Mouse (Mus musculus) midbrain, embryonic 12.5 days (tissue): ENCODE measurements around the gene Smc3. TPM values are rescaled to one million over a fixed set of nuclear protein-coding genes. Genes with fewer than 3 reads are reported as not detected.

Experiments
- ATAC-seq: fragments of 200-750 bp; cut with Nextera tagmentation; 2 replicates; pipeline ENCODE4 v1.8.0; 2017; ENCODE audit warnings: low read depth, moderate TSS enrichment, moderate library complexity; ENCODE audit not compliant: low FRiP score
- H3K27ac ChIP-seq: fragments of 300-500 bp; sonication (generic); replicated peaks from 2 replicates; pipeline ENCODE4 v1.5.1; 2016; ENCODE audit warnings: mild to moderate bottlenecking
- H3K27me3 ChIP-seq: fragments of 300-500 bp; sonication (generic); 2 replicates; pipeline ENCODE4 v1.6.1; 2016; ENCODE audit warnings: mild to moderate bottlenecking
- H3K36me3 ChIP-seq: fragments of 300-500 bp; sonication (generic); 2 replicates; pipeline ENCODE4 v1.6.1; 2016
- H3K4me1 ChIP-seq: fragments of 300-500 bp; sonication (generic); 2 replicates; pipeline ENCODE4 v1.6.1; 2016
- H3K4me2 ChIP-seq: fragments of 300-500 bp; sonication (generic); replicated peaks from 2 replicates; pipeline ENCODE4 v1.6.1; 2016; ENCODE audit warnings: mild to moderate bottlenecking, moderate library complexity
- H3K4me3 ChIP-seq: fragments of 300-500 bp; sonication (generic); 2 replicates; pipeline ENCODE4 v1.5.1; 2016; ENCODE audit warnings: mild to moderate bottlenecking
- H3K9ac ChIP-seq: fragments of 300-500 bp; sonication (generic); replicated peaks from 2 replicates; pipeline ENCODE4 v1.6.1; 2016; ENCODE audit warnings: mild to moderate bottlenecking, moderate library complexity
- H3K9me3 ChIP-seq: fragments of 300-500 bp; sonication (generic); 2 replicates; pipeline ENCODE4 v1.6.1; 2016; ENCODE audit warnings: mild to moderate bottlenecking
- WGBS: fragments of 180-500 bp; shearing (Covaris S2); methylation state at CpG from one replicate; pipeline ENCODE4 v1.1.7; 2016; 5-methylcytosine and 5-hydroxymethylcytosine counted together
- polyA plus RNA-seq: library from polyadenylated mRNA; unstranded; fragments of >200 nt; fragmentation: Nextera tagmentation; extraction: Ambion mirVana; gene quantifications from 2 replicates; pipeline ENCODE4 v1.2.1, GENCODE M21; 2016

Smc3 gene
- polyA plus RNA-seq = 80.7 and 85.6 TPM in 2 replicates

- Histone ChIP-seq H3K27me3 (no peaks in the 10 kb centered on the region), H3K4me2 (peak within 1 kb of the TSS; percentile 91), H3K36me3 (peaks cover 7% of the 10 kb centered on the region; the same call in 1 of the 2 replicates), H3K9ac (peak within 1 kb of the TSS; percentile 95), H3K27ac (peak within 1 kb of the TSS; percentile 98), H3K9me3 (no peaks in the 10 kb centered on the region), H3K4me1 (peaks cover 13% of the 10 kb centered on the region), H3K4me3 (peak within 1 kb of the TSS; percentile 99)
- ATAC-seq = peak; percentile 96
- WGBS = under 1% methylated on average over 68 of the region's 70 CpGs
Observed at GRCm38 (mm10) chr19:53599757-53600539, at the start of gene Smc3. Gene Smc3 (plus strand): TSS chr19:53600398.

- Histone ChIP-seq H3K4me3 (no peak overlapping the region), H3K9ac (no peak overlapping the region), H3K36me3 (no peaks in the 10 kb centered on the region), H3K27me3 (no peaks in the 10 kb centered on the region), H3K4me1 (peaks cover 8% of the 10 kb centered on the region), H3K27ac (no peak overlapping the region), H3K4me2 (no peak overlapping the region), H3K9me3 (no peaks in the 10 kb centered on the region)
- WGBS = 89% methylated on average over 12 of the region's 12 CpGs
- no peak for ATAC-seq
Observed at GRCm38 (mm10) chr19:53550972-53551371, 49.2 kb upstream of the Smc3 start.

GRCm38 (mm10) chr19:53552216-53552786, 47.9 kb upstream of the Smc3 start:
- no peak overlapping the region for H3K4me3 ChIP-seq
- no peaks in the 10 kb centered on the region for H3K9me3 ChIP-seq
- no peak overlapping the region for H3K4me2 ChIP-seq
- H3K4me1 ChIP-seq = peaks cover 8% of the 10 kb centered on the region
- no peaks in the 10 kb centered on the region for H3K36me3 ChIP-seq
- 42% methylated on average over 10 of the region's 10 CpGs for WGBS
- H3K27ac ChIP-seq = no peak overlapping the region
- no peaks in the 10 kb centered on the region for H3K27me3 ChIP-seq
- ATAC-seq = no peak
- no peak overlapping the region for H3K9ac ChIP-seq

DNA sequence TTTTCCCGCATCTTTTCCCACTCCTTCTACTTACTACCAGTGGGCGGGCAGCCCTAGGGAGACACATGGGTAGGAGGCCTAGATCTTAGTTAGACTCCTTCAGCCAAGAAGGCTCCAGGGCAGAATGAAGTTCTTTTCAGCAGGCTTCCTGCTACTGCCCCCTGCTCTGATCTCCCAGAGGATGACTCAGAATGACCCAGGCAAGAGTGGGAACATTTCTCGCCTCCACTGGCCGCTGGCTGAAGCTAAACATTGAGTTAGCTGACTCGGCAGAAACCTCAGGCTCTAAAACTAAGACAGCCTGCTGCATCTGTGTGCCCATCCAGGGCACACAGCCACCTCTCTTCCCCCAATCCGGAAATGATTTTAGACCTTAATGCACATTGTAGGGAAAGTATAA, 47.4 kb upstream of the Smc3 start:
- Histone ChIP-seq H3K9me3 (no peaks in the 10 kb centered on the region), H3K4me2 (no peak overlapping the region), H3K27me3 (no peaks in the 10 kb centered on the region), H3K4me1 (peaks cover 8% of the 10 kb centered on the region; the same call in 1 of the 2 replicates), H3K27ac (no peak overlapping the region), H3K4me3 (no peak overlapping the region), H3K36me3 (no peaks in the 10 kb centered on the region), H3K9ac (no peak overlapping the region)
- 69% methylated on average over 6 of the region's 6 CpGs for WGBS
- no peak for ATAC-seq

- Histone ChIP-seq H3K27me3 (no peaks in the 10 kb centered on the region), H3K36me3 (no peaks in the 10 kb centered on the region), H3K4me2 (no peak overlapping the region), H3K4me1 (0 out of 2 replicates have a peak, but pooled peaks cover 7% of the 10 kb centered on the region), H3K9ac (no peak overlapping the region), H3K9me3 (no peaks in the 10 kb centered on the region), H3K27ac (no peak overlapping the region), H3K4me3 (no peak overlapping the region)
- WGBS = 89% methylated on average over 11 of the region's 11 CpGs
- ATAC-seq = no peak
Observed at GRCm38 (mm10) chr19:53554402-53554801, 45.8 kb upstream of the Smc3 start.

- 84% methylated on average over 5 of the region's 5 CpGs for WGBS
- H3K27me3 ChIP-seq = no peaks in the 10 kb centered on the region
- no peaks in the 10 kb centered on the region for H3K9me3 ChIP-seq
- 0 out of 2 replicates have a peak, but pooled peaks cover 7% of the 10 kb centered on the region for H3K4me1 ChIP-seq
- H3K4me2 ChIP-seq = no peak overlapping the region
- H3K9ac ChIP-seq = no peak overlapping the region
- no peaks in the 10 kb centered on the region for H3K36me3 ChIP-seq
- H3K27ac ChIP-seq = no peak overlapping the region
- H3K4me3 ChIP-seq = no peak overlapping the region
- no peak for ATAC-seq
Observed at GRCm38 (mm10) chr19:53554981-53555616, 45.1 kb upstream of the Smc3 start.

- Histone ChIP-seq H3K4me2 (peak overlapping the region; percentile 15; the same call in 1 of the 2 replicates), H3K36me3 (no peaks in the 10 kb centered on the region), H3K27me3 (no peaks in the 10 kb centered on the region), H3K4me1 (0 out of 2 replicates have a peak, but pooled peaks cover 7% of the 10 kb centered on the region), H3K9ac (no peak overlapping the region), H3K27ac (no peak overlapping the region), H3K9me3 (no peaks in the 10 kb centered on the region), H3K4me3 (no peak overlapping the region)
- ATAC-seq = no peak
- 45% methylated on average over 6 of the region's 6 CpGs for WGBS
Observed at GRCm38 (mm10) chr19:53556841-53557240, 43.4 kb upstream of the Smc3 start.

GRCm38 (mm10) chr19:53557267-53557936, 42.8 kb upstream of the Smc3 start:
- H3K4me1 ChIP-seq = 0 out of 2 replicates have a peak, but pooled peaks cover 7% of the 10 kb centered on the region
- ATAC-seq = no peak
- H3K9ac ChIP-seq = no peak overlapping the region
- H3K4me3 ChIP-seq = no peak overlapping the region
- H3K9me3 ChIP-seq = no peaks in the 10 kb centered on the region
- 37% methylated on average over 20 of the region's 20 CpGs for WGBS
- no peaks in the 10 kb centered on the region for H3K27me3 ChIP-seq
- no peaks in the 10 kb centered on the region for H3K36me3 ChIP-seq
- H3K4me2 ChIP-seq = peak overlapping the region; percentile 15; the same call in 1 of the 2 replicates
- H3K27ac ChIP-seq = no peak overlapping the region

GRCm38 (mm10) chr19:53560436-53560835, 39.8 kb upstream of the Smc3 start:
- Histone ChIP-seq H3K4me3 (no peak overlapping the region), H3K4me2 (no peak overlapping the region), H3K27me3 (no peaks in the 10 kb centered on the region), H3K9me3 (no peaks in the 10 kb centered on the region), H3K36me3 (no peaks in the 10 kb centered on the region), H3K9ac (no peak overlapping the region), H3K27ac (no peak overlapping the region), H3K4me1 (0 out of 2 replicates have a peak, but pooled peaks cover 7% of the 10 kb centered on the region)
- no peak for ATAC-seq
- WGBS = 81% methylated on average over 3 of the region's 3 CpGs

- H3K4me2 ChIP-seq = no peak overlapping the region
- no peak for ATAC-seq
- H3K9me3 ChIP-seq = no peaks in the 10 kb centered on the region
- H3K27ac ChIP-seq = no peak overlapping the region
- H3K4me1 ChIP-seq = peaks cover 5% of the 10 kb centered on the region; the same call in 1 of the 2 replicates
- H3K4me3 ChIP-seq = no peak overlapping the region
- no peaks in the 10 kb centered on the region for H3K27me3 ChIP-seq
- 48% methylated on average over 4 of the region's 4 CpGs for WGBS
- H3K9ac ChIP-seq = no peak overlapping the region
- no peaks in the 10 kb centered on the region for H3K36me3 ChIP-seq
Observed at GRCm38 (mm10) chr19:53564174-53564573, 36.0 kb upstream of the Smc3 start.

DNA sequence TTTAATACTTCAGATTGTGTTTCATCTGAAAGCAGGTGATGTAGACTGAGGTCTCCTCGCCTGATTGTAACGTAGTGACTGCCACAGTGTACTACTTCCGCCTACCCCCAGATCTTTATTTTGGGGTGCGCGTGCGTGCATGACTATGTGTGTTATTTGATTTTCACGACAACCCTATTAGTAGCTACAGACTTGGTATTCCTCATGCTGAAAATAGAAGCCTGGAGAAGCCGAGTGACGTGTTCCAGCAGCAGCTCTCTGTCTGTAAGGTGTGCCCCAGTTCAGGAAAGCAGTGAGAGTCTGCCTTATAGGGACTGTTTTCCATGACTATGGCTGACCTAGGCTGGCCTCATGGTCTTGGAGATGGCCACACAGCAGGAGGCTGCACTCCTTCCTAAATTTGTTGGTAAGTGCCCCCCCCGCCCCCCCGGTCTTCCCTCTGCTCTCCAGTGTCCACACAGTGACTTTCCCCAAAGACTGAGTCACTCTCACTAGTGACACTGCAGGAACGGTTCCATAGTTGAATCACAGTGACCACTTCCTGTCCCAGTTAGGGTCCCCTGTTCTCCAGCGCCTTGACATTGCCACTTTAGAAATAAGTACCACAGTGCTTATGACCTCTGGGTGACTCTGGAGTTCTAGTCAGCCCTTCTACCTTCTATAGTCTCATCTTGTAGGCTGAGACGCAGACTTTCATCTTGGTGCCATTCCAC, 34.5 kb upstream of the Smc3 start:
- no peaks in the 10 kb centered on the region for H3K27me3 ChIP-seq
- H3K4me2 ChIP-seq = no peak overlapping the region
- H3K27ac ChIP-seq = no peak overlapping the region
- H3K4me1 ChIP-seq = peaks cover 5% of the 10 kb centered on the region; the same call in 1 of the 2 replicates
- no peaks in the 10 kb centered on the region for H3K9me3 ChIP-seq
- no peak overlapping the region for H3K9ac ChIP-seq
- 93% methylated on average over 14 of the region's 14 CpGs for WGBS
- H3K4me3 ChIP-seq = no peak overlapping the region
- ATAC-seq = no peak
- H3K36me3 ChIP-seq = no peaks in the 10 kb centered on the region
